ENCODE assay signal across 18 mouse cellular contexts in genomic region chr3:153492986-153493385, GRCm38 (mm10).
DNase-seq lines count a peak whose midpoint lies in the region; ATAC-seq and TF ChIP-seq lines count a peak whose summit lies in the region.
"Had no signal": no experiment of that assay in that cellular context is flagged by ENCODE, and none has a peak within 500 bp of the region (broad histone marks: within the 10 kb centered on the region; RNA-seq: fewer than 3 reads in every experiment).

No protein-coding gene starts in this region.

- H3K27me3 ChIP-seq in lung, embryonic 14.5 days (ENCODE audit: insufficient read depth, low read length): no peaks in the 10 kb centered on the region
- H3K27me3 ChIP-seq: forebrain, embryonic 13.5 days; liver, embryonic 12.5 days had no signal

- no peak overlapping the region for H3K27ac ChIP-seq in lung, embryonic 14.5 days (ENCODE audit: low read depth)
- H3K27ac ChIP-seq: forebrain, embryonic 13.5 days; heart, embryonic 10.5 days; limb, embryonic 10.5 days; liver, embryonic 12.5 days; midbrain, embryonic 10.5 days had no signal

- no peak overlapping the region for H3K4me3 ChIP-seq in lung, embryonic 14.5 days (ENCODE audit: low read depth, low read length)
- H3K4me3 ChIP-seq: forebrain, embryonic 13.5 days; heart, embryonic 10.5 days; limb, embryonic 10.5 days; liver, embryonic 12.5 days; midbrain, embryonic 10.5 days; myocyte had no signal

- ATAC-seq in lung, embryonic 14.5 days (ENCODE audit: insufficient read depth): peak; percentile 54; the same call in 1 of the 2 replicates
- ATAC-seq in megakaryocyte progenitor cell, adult 5-6 weeks (replicated peaks; ENCODE audit: poor library complexity): peak; percentile 46; the same call in 1 of the 2 replicates
- ATAC-seq in megakaryocyte-erythroid progenitor cell, adult 5-6 weeks (replicated peaks; ENCODE audit: low FRiP score, low TSS enrichment, poor library complexity, severe bottlenecking): no peak; the same call in 1 of the 2 replicates
- ATAC-seq: activated CD4-positive, CD25-positive, alpha-beta regulatory T cell, adult 4 months; forebrain, embryonic 13.5 days; hindbrain, embryonic 16.5 days; liver, embryonic 12.5 days had no signal

- H3K4me2 ChIP-seq in lung, embryonic 14.5 days: no peak overlapping the region
- H3K4me2 ChIP-seq: forebrain, embryonic 13.5 days; liver, embryonic 12.5 days had no signal

- peak; percentile 13 for DNase-seq in adrenal gland, adult 2 months
- no peak for DNase-seq in adrenal gland, postnatal 4 days (ENCODE audit: low spot score in 2 of 2)
- DNase-seq in layer of hippocampus, adult 18-20 months (ENCODE audit: low spot score in 2 of 2): peak; percentile 37 to 71
- no peak for DNase-seq in layer of hippocampus, adult 9-10 months (ENCODE audit: low spot score)
- DNase-seq in lung, embryonic 14.5 days: peak; percentile 53
- DNase-seq in cerebellum, postnatal 10 days: no peak
- DNase-seq: cerebellum, adult 18-20 months; heart, postnatal 14 days had no signal

- WGBS in lung, embryonic 14.5 days: 55% methylated on average over 1 of the region's 1 CpGs

- no peak for TF ChIP-seq CTCF in lung, embryonic 14.5 days (IDR thresholded peaks at IDR 0.05; ENCODE audit: low read depth)

- H3K9me3 ChIP-seq in lung, embryonic 14.5 days (ENCODE audit: low read depth, low read length): no peaks in the 10 kb centered on the region
- H3K9me3 ChIP-seq: forebrain, embryonic 13.5 days; heart, embryonic 10.5 days; limb, embryonic 10.5 days; liver, embryonic 12.5 days; midbrain, embryonic 10.5 days had no signal

- H3K9ac ChIP-seq in lung, embryonic 14.5 days: no peak overlapping the region
- H3K9ac ChIP-seq: forebrain, embryonic 13.5 days; liver, embryonic 12.5 days had no signal

- no peaks in the 10 kb centered on the region for H3K4me1 ChIP-seq in lung, embryonic 14.5 days (ENCODE audit: insufficient read depth)
- H3K4me1 ChIP-seq: liver, embryonic 12.5 days had no signal

- no peaks in the 10 kb centered on the region for H3K36me3 ChIP-seq in lung, embryonic 14.5 days (ENCODE audit: insufficient read depth)
- H3K36me3 ChIP-seq: heart, embryonic 10.5 days; limb, embryonic 10.5 days; liver, embryonic 12.5 days; midbrain, embryonic 10.5 days had no signal

Comparison
In these comparisons a context has a peak if more than half of its experiments do, and no peak if none do; other contexts are left out.
1. DNase-seq: peak in adrenal gland, adult 2 months (single experiment), layer of hippocampus, adult 18-20 months (2 of 2) and lung, embryonic 14.5 days (single experiment); none in adrenal gland, postnatal 4 days (0 of 2), layer of hippocampus, adult 9-10 months (single experiment) and cerebellum, postnatal 10 days (0 of 2).